Mouse (Mus musculus) stomach, embryonic 14.5 days (tissue): ENCODE data around the gene Smim15. TPM values are rescaled to one million over a fixed set of nuclear protein-coding genes. Genes with fewer than 3 reads are reported as not detected.

Experiments used
- ATAC-seq: fragments of 200-750 bp; cut with Nextera tagmentation; 2 replicates; pipeline ENCODE4 v1.8.0; 2017; ENCODE audit warnings: low read depth, moderate TSS enrichment; ENCODE audit not compliant: insufficient number of reproducible peaks, insufficient read depth, low FRiP score
- H3K27ac ChIP-seq: fragments of 300-500 bp; sonication (generic); 2 replicates; pipeline ENCODE4 v1.5.1; 2014; ENCODE audit warnings: mild to moderate bottlenecking, low read length, moderate library complexity, mixed read lengths
- H3K27me3 ChIP-seq: fragments of 300-500 bp; sonication (generic); 2 replicates; pipeline ENCODE4 v1.6.1; 2014; ENCODE audit warnings: low read length, control low read depth, mixed read lengths; ENCODE audit not compliant: control insufficient read depth, insufficient read depth
- H3K36me3 ChIP-seq: fragments of 300-500 bp; sonication (generic); 2 replicates; pipeline ENCODE4 v1.6.1; 2014; ENCODE audit warnings: mild to moderate bottlenecking, control low read depth, low read length, moderate library complexity, mixed read lengths; ENCODE audit not compliant: control insufficient read depth, insufficient read depth
- H3K4me1 ChIP-seq: fragments of 300-500 bp; sonication (generic); 2 replicates; pipeline ENCODE4 v1.6.1; 2014; ENCODE audit warnings: low read length, control low read depth, mixed read lengths; ENCODE audit not compliant: control insufficient read depth, insufficient read depth
- H3K4me2 ChIP-seq: fragments of 300-500 bp; sonication (generic); replicated peaks from 2 replicates; pipeline ENCODE4 v1.6.1; 2014; ENCODE audit warnings: low read depth, low read length, control low read depth
- H3K4me3 ChIP-seq: fragments of 300-500 bp; sonication (generic); 2 replicates; pipeline ENCODE4 v1.5.1; 2014; ENCODE audit warnings: low read depth, low read length, control low read depth
- H3K9ac ChIP-seq: fragments of 300-500 bp; sonication (generic); replicated peaks from 2 replicates; pipeline ENCODE4 v1.6.1; 2014; ENCODE audit warnings: low read depth, mild to moderate bottlenecking, control low read depth, low read length, moderate library complexity, mixed read lengths
- H3K9me3 ChIP-seq: fragments of 300-500 bp; sonication (generic); 2 replicates; pipeline ENCODE4 v1.6.1; 2016; ENCODE audit warnings: low read depth, low read length, control low read depth; ENCODE audit not compliant: control insufficient read depth
- WGBS: fragments of 180-500 bp; shearing (Covaris S2); extraction: QIAGEN DNeasy Blood & Tissue Kit; methylation state at CpG from one replicate; pipeline ENCODE4 v1.1.7; 2014; 5-methylcytosine and 5-hydroxymethylcytosine counted together
- polyA plus RNA-seq: library from polyadenylated mRNA; unstranded; fragments of >200 nt; fragmentation: Nextera tagmentation; extraction: Ambion mirVana; gene quantifications from 2 replicates; pipeline ENCODE4 v1.2.1, GENCODE M21; 2014

Smim15 gene
- polyA plus RNA-seq, 1 experiment from 2014 or later: 64.0 TPM

DNA sequence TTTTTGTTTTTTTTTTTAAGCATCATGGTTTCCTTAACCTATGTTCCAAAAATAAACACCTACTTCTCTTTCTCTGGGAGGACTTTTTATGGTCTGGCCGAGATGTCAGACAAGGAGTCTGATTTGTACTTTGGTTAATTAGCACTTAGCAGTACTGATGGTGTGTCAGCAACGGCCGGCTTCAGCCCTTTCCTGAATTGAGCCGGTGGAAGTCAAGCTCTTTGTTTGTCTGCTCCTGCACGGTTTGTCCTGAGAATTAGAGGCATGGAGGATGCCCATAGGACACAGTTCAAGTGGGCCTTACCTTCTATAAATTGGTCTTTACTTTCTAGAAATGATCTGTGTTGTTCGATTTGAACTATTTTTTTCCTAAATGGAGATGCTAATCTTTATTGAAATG, 2.6 kb downstream of the Smim15 start:
- peaks cover 16% of the 10 kb centered on the region; the same call in 1 of the 2 replicates for H3K4me1 ChIP-seq
- H3K27ac ChIP-seq: no peak overlapping the region
- no peak overlapping the region for H3K4me2 ChIP-seq
- 70% methylated on average over 6 of the region's 6 CpGs for WGBS
- no peak for ATAC-seq
- H3K4me3 ChIP-seq: no peak overlapping the region
- H3K36me3 ChIP-seq: peaks cover 8% of the 10 kb centered on the region; the same call in 1 of the 2 replicates
- no peak overlapping the region for H3K9ac ChIP-seq
- no peaks in the 10 kb centered on the region for H3K27me3 ChIP-seq
- no peaks in the 10 kb centered on the region for H3K9me3 ChIP-seq

- WGBS: 86% methylated on average over 6 of the region's 6 CpGs
- Histone ChIP-seq H3K9ac (no peak overlapping the region), H3K9me3 (no peaks in the 10 kb centered on the region), H3K4me2 (no peak overlapping the region), H3K4me3 (no peak overlapping the region), H3K27ac (no peak overlapping the region), H3K4me1 (peaks cover 14% of the 10 kb centered on the region; the same call in 1 of the 2 replicates), H3K36me3 (peaks cover 8% of the 10 kb centered on the region; the same call in 1 of the 2 replicates), H3K27me3 (no peaks in the 10 kb centered on the region)
- ATAC-seq: no peak
These were observed 3.1 kb downstream of the Smim15 start for GRCm38 (mm10) chr13:108047364-108047763.

- H3K9ac ChIP-seq: no peak overlapping the region
- H3K4me2 ChIP-seq: no peak overlapping the region
- peak; percentile 83 for ATAC-seq
- H3K27me3 ChIP-seq: no peaks in the 10 kb centered on the region
- peaks cover 9% of the 10 kb centered on the region for H3K4me1 ChIP-seq
- no peaks in the 10 kb centered on the region for H3K9me3 ChIP-seq
- WGBS: 39% methylated on average over 3 of the region's 3 CpGs
- H3K36me3 ChIP-seq: no peaks in the 10 kb centered on the region
- peak overlapping the region; percentile 74 for H3K27ac ChIP-seq
- H3K4me3 ChIP-seq: no peak overlapping the region
These were observed 12.7 kb downstream of the Smim15 start for GRCm38 (mm10) chr13:108056896-108057295.

DNA sequence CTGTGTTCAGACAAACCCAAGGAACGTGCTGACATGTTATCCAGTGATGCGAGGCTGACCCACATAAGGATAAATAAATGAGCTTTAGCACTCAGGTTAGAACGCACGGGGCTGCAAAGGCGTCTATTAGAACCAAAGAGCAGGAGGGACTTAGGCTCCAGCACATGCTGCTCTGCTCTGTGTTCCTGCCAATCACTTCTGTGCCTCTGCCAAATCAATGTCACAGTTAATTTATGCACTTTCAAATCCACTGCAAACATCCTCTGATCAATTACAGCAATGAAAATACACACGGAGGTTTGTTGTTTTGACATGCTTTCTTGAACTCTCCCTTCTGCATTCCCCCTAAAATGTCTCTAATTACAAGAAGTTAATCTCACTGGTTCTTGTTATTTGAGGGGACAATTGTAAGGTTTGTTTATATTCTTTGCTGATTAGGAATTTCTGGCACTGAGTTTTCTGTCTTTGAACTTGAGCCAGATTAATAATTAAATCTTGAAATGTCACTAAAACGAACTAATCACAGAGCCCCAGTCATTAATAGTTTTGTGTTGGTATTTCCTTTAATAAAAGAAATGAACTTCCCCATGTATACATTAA, 16.1 kb downstream of the Smim15 start:
- Histone ChIP-seq H3K9me3 (no peaks in the 10 kb centered on the region), H3K4me2 (no peak overlapping the region), H3K4me1 (peaks cover 19% of the 10 kb centered on the region), H3K27ac (no peak overlapping the region), H3K27me3 (no peaks in the 10 kb centered on the region), H3K9ac (no peak overlapping the region), H3K36me3 (no peaks in the 10 kb centered on the region), H3K4me3 (no peak overlapping the region)
- no peak for ATAC-seq
- WGBS: 49% methylated on average over 7 of the region's 7 CpGs

DNA sequence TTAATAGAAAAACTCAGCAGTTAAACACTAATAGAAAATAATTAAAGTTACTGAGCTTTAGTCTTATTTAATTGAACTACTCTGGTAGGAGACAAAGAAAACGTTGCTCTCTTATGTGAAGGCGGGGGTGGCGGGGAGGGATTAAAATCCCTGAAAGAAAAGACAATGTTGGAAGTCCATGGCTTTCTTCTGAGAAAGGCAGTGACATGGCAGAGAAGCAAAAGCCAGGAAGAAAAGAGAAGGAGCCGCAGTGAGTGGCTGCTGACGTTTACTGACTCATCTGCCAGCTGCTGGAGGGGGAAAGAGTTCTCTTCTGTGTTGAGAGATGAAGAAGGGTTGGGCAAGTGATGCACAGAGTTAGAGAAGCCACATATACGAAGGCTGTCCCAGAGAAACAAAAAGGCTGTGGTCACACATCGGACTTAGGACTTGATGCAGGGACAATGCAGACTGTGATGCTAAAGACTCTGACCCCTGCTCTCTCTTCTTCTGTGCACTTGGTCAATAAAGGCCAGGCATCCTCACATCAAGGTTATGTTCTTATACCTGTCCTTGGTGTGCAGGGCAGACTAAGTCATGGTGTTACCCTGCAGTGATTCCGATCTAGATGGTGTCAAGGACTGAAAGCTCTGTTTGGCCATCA, 16.8 kb downstream of the Smim15 start:
- Histone ChIP-seq H3K9ac (no peak overlapping the region), H3K36me3 (no peaks in the 10 kb centered on the region), H3K4me3 (no peak overlapping the region), H3K4me2 (no peak overlapping the region), H3K27me3 (no peaks in the 10 kb centered on the region), H3K4me1 (peaks cover 19% of the 10 kb centered on the region), H3K27ac (no peak overlapping the region), H3K9me3 (no peaks in the 10 kb centered on the region)
- no peak for ATAC-seq
- 68% methylated on average over 8 of the region's 8 CpGs for WGBS

- no peaks in the 10 kb centered on the region for H3K27me3 ChIP-seq
- H3K4me2 ChIP-seq: no peak overlapping the region
- 56% methylated on average over 5 of the region's 5 CpGs for WGBS
- peaks cover 10% of the 10 kb centered on the region; the same call in 1 of the 2 replicates for H3K4me1 ChIP-seq
- H3K27ac ChIP-seq: no peak overlapping the region
- ATAC-seq: no peak
- H3K4me3 ChIP-seq: no peak overlapping the region
- no peaks in the 10 kb centered on the region for H3K36me3 ChIP-seq
- no peak overlapping the region for H3K9ac ChIP-seq
- H3K9me3 ChIP-seq: no peaks in the 10 kb centered on the region
These were observed 18.7 kb downstream of the Smim15 start for GRCm38 (mm10) chr13:108062900-108063299.

DNA sequence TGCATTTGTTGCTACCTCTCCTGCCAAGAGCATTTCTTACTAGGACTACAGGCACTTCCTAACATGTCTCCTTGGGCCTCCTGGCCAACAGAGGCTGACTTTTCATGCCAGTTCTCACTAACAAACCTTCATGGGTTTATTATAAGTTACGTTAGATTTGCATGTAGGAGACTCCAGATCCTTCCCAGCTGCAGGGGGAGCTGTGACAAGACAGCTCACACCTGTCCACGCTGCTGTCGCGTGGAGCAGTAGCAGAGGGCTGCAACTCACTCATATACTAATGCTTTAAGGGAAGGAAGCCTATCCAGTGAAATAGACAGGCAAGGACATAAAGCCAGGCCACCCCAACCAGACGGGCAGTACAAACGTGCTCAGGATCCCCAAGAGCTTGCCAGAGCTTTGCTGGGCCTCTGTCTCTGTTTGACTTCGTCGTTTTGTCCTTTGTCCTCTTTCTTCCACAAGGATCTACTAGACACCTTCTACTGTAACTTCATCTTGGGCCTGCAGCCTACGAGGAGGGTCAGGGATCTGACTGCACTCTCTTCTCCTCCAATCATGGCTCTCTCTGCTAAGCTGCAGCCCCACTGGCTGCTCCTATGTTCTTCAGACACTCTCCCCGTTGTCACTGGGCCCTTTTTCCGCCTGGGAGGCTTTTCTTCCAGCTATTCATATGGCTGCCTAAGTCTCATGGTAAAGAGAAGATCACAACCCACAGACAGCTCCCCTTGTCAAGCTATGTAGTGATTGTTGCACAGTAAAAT, 19.3 kb downstream of the Smim15 start:
- no peaks in the 10 kb centered on the region for H3K9me3 ChIP-seq
- no peak overlapping the region for H3K4me2 ChIP-seq
- H3K27ac ChIP-seq: no peak overlapping the region
- no peaks in the 10 kb centered on the region for H3K36me3 ChIP-seq
- 55% methylated on average over 11 of the region's 11 CpGs for WGBS
- no peak overlapping the region for H3K4me3 ChIP-seq
- no peaks in the 10 kb centered on the region for H3K27me3 ChIP-seq
- no peak overlapping the region for H3K9ac ChIP-seq
- peaks cover 10% of the 10 kb centered on the region; the same call in 1 of the 2 replicates for H3K4me1 ChIP-seq
- ATAC-seq: no peak; the same call in 1 of the 2 replicates

- Histone ChIP-seq H3K27me3 (no peaks in the 10 kb centered on the region), H3K27ac (no peak overlapping the region)
- WGBS: 72% methylated on average over 6 of the region's 6 CpGs
These were observed 20.1 kb downstream of the Smim15 start for GRCm38 (mm10) chr13:108064331-108064730.

More at GRCm38 (mm10) chr13:108064331-108064730, 20.1 kb downstream of the Smim15 start:
- H3K4me3 ChIP-seq: no peak overlapping the region
- no peak overlapping the region for H3K9ac ChIP-seq
- ATAC-seq: no peak
- H3K9me3 ChIP-seq: no peaks in the 10 kb centered on the region
- no peaks in the 10 kb centered on the region for H3K36me3 ChIP-seq
- H3K4me1 ChIP-seq: peaks cover 10% of the 10 kb centered on the region; the same call in 1 of the 2 replicates
- H3K4me2 ChIP-seq: no peak overlapping the region
